Mouse (Mus musculus): ENCODE results near the gene Pard3. TPM values are rescaled to one million over a fixed set of nuclear protein-coding genes. Genes with fewer than 3 reads are reported as not detected.

Pard3 gene
- polyA plus RNA-seq, 2 experiments = 39.1 to 43.3 TPM

- Histone ChIP-seq H3K9ac (ENCODE audit: low read depth, low read length, severe bottlenecking) (no peak overlapping the region), H3K4me2 (replicated peaks; ENCODE audit: low read depth, low read length, severe bottlenecking) (no peak overlapping the region), H3K9me3 (ENCODE audit: control insufficient read depth, low read length) (no peaks in the 10 kb centered on the region), H3K27ac (replicated peaks; ENCODE audit: low read depth, low read length) (no peak overlapping the region), H3K27me3 (ENCODE audit: control insufficient read depth, insufficient read depth, low read length) (no peaks in the 10 kb centered on the region), H3K36me3 (ENCODE audit: control insufficient read depth, insufficient read depth, low read length) (no peaks in the 10 kb centered on the region), H3K4me1 (ENCODE audit: control insufficient read depth, insufficient read depth, low read length) (peaks cover 13% of the 10 kb centered on the region), H3K4me3 (replicated peaks; ENCODE audit: low read length) (no peak overlapping the region)
- no peak for TF ChIP-seq POLR2A (IDR thresholded peaks at IDR 0.05; ENCODE audit: borderline replicate concordance, extremely low read depth, insufficient read depth, insufficient read length)
- WGBS = 97% methylated on average over 1 of the region's 1 CpGs
- ATAC-seq (ENCODE audit: low FRiP score, low read depth) (no peak), DNase-seq (ENCODE audit: low spot score) (no peak)
Observed at GRCm38 (mm10) chr8:127331751-127332150, 268.1 kb downstream of the Pard3 start.

DNA sequence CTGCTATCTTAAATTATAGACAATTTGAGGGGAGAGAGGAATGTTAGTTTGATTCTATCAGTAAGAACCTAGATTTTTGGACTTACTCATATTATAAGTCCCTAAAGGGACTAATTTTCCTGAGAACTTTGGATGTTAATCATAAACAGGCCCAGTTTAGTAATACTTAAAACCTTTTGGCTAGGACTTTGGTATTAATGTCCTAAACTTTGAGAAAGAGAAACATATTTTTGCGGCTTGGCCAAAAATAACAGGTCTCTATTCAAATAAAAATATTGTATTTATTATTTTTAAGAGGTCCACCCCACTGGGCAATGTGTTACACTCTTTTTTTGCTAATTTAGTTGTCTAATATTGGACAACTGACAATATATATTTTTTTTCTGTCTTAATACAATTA, 271.5 kb downstream of the Pard3 start:
- 52% methylated on average over 1 of the region's 1 CpGs for whole genome bisulfite sequencing
- Histone ChIP-seq H3K4me2 (replicated peaks; ENCODE audit: low read depth, low read length, severe bottlenecking) (no peak overlapping the region), H3K27ac (replicated peaks; ENCODE audit: low read depth, low read length) (no peak overlapping the region), H3K9ac (ENCODE audit: low read depth, low read length, severe bottlenecking) (no peak overlapping the region), H3K4me3 (replicated peaks; ENCODE audit: low read length) (no peak overlapping the region), H3K9me3 (ENCODE audit: control insufficient read depth, low read length) (no peaks in the 10 kb centered on the region), H3K4me1 (ENCODE audit: control insufficient read depth, insufficient read depth, low read length) (peaks cover 10% of the 10 kb centered on the region), H3K27me3 (ENCODE audit: control insufficient read depth, insufficient read depth, low read length) (no peaks in the 10 kb centered on the region), H3K36me3 (ENCODE audit: control insufficient read depth, insufficient read depth, low read length) (no peaks in the 10 kb centered on the region)
- DNase-seq (ENCODE audit: low spot score) (peak; percentile 59), ATAC-seq (ENCODE audit: low FRiP score, low read depth) (no peak)
- no peak for TF ChIP-seq POLR2A (IDR thresholded peaks at IDR 0.05; ENCODE audit: borderline replicate concordance, extremely low read depth, insufficient read depth, insufficient read length)

- WGBS = 80% methylated on average over 11 of the region's 11 CpGs
- Histone ChIP-seq H3K4me1 (ENCODE audit: control insufficient read depth, insufficient read depth, low read length) (peaks cover 10% of the 10 kb centered on the region), H3K4me2 (replicated peaks; ENCODE audit: low read depth, low read length, severe bottlenecking) (no peak overlapping the region), H3K36me3 (ENCODE audit: control insufficient read depth, insufficient read depth, low read length) (no peaks in the 10 kb centered on the region), H3K27ac (replicated peaks; ENCODE audit: low read depth, low read length) (no peak overlapping the region), H3K27me3 (ENCODE audit: control insufficient read depth, insufficient read depth, low read length) (no peaks in the 10 kb centered on the region), H3K9me3 (ENCODE audit: control insufficient read depth, low read length) (no peaks in the 10 kb centered on the region), H3K9ac (ENCODE audit: low read depth, low read length, severe bottlenecking) (no peak overlapping the region), H3K4me3 (replicated peaks; ENCODE audit: low read length) (no peak overlapping the region)
- no peak for TF ChIP-seq POLR2A (IDR thresholded peaks at IDR 0.05; ENCODE audit: borderline replicate concordance, extremely low read depth, insufficient read depth, insufficient read length)
- DNase-seq (ENCODE audit: low spot score) (no peak), ATAC-seq (ENCODE audit: low FRiP score, low read depth) (no peak)
Observed at GRCm38 (mm10) chr8:127338183-127338582, 274.5 kb downstream of the Pard3 start.

DNA sequence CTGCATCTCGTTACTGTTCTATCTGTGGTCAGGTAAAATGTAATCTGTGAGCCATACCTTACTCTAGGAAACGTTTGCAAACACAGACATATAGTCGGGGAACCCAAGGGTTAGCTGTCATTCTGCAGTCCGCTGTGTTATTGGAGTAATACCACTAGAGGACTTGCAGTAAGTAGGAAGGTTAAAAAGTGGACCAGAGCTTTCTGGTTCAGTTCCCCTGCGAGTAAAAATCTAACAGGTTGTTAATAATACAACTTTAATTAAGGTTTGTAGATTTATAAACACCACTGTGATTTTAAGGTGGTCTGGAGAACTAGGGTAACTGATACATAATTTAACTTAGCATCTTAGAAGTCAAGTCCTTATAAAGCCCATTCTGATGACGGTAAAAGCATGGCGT, 277.4 kb downstream of the Pard3 start:
- WGBS = 80% methylated on average over 7 of the region's 7 CpGs
- Histone ChIP-seq H3K4me1 (ENCODE audit: control insufficient read depth, insufficient read depth, low read length) (no peaks in the 10 kb centered on the region), H3K4me3 (replicated peaks; ENCODE audit: low read length) (no peak overlapping the region), H3K9ac (ENCODE audit: low read depth, low read length, severe bottlenecking) (no peak overlapping the region), H3K4me2 (replicated peaks; ENCODE audit: low read depth, low read length, severe bottlenecking) (no peak overlapping the region), H3K9me3 (ENCODE audit: control insufficient read depth, low read length) (no peaks in the 10 kb centered on the region), H3K36me3 (ENCODE audit: control insufficient read depth, insufficient read depth, low read length) (no peaks in the 10 kb centered on the region), H3K27me3 (ENCODE audit: control insufficient read depth, insufficient read depth, low read length) (no peaks in the 10 kb centered on the region), H3K27ac (replicated peaks; ENCODE audit: low read depth, low read length) (no peak overlapping the region)
- ATAC-seq (ENCODE audit: low FRiP score, low read depth) (no peak), DNase-seq (ENCODE audit: low spot score) (no peak)
- TF ChIP-seq POLR2A (IDR thresholded peaks at IDR 0.05; ENCODE audit: borderline replicate concordance, extremely low read depth, insufficient read depth, insufficient read length) = no peak

GRCm38 (mm10) chr8:127343115-127343514, 279.4 kb downstream of the Pard3 start:
- DNase-seq (ENCODE audit: low spot score) (no peak), ATAC-seq (ENCODE audit: low FRiP score, low read depth) (no peak)
- no peak overlapping the region for H3K27ac ChIP-seq (replicated peaks; ENCODE audit: low read depth, low read length)
- WGBS = 83% methylated on average over 2 of the region's 2 CpGs
- H3K9me3 ChIP-seq (ENCODE audit: control insufficient read depth, low read length) = no peaks in the 10 kb centered on the region
- no peaks in the 10 kb centered on the region for H3K27me3 ChIP-seq (ENCODE audit: control insufficient read depth, insufficient read depth, low read length)
- no peak overlapping the region for H3K4me2 ChIP-seq (replicated peaks; ENCODE audit: low read depth, low read length, severe bottlenecking)
- H3K4me1 ChIP-seq (ENCODE audit: control insufficient read depth, insufficient read depth, low read length) = no peaks in the 10 kb centered on the region
- no peaks in the 10 kb centered on the region for H3K36me3 ChIP-seq (ENCODE audit: control insufficient read depth, insufficient read depth, low read length)
- H3K4me3 ChIP-seq (replicated peaks; ENCODE audit: low read length) = no peak overlapping the region
- H3K9ac ChIP-seq (ENCODE audit: low read depth, low read length, severe bottlenecking) = no peak overlapping the region
- no peak for TF ChIP-seq POLR2A (IDR thresholded peaks at IDR 0.05; ENCODE audit: borderline replicate concordance, extremely low read depth, insufficient read depth, insufficient read length)

DNA sequence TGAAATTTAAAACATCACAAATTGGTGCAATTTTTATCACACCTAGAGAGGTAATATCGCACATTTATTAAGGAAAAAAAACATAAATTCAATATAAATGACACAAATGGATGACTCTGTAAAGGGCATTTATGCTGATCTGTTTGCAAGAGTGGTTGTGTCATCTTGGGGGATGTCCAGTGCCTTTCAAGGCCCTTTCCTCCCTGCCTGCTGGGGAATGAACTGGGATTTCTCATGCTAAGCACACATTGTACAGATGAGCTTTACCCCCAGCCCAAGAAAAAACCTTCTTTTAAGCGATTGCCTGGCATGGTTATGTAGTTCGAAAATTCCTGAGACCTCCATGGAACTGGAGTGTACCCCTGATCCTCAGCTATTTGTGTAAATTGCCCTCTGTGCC, 280.7 kb downstream of the Pard3 start:
- Histone ChIP-seq H3K9ac (ENCODE audit: low read depth, low read length, severe bottlenecking) (no peak overlapping the region), H3K9me3 (ENCODE audit: control insufficient read depth, low read length) (no peaks in the 10 kb centered on the region), H3K4me2 (replicated peaks; ENCODE audit: low read depth, low read length, severe bottlenecking) (no peak overlapping the region), H3K4me3 (replicated peaks; ENCODE audit: low read length) (no peak overlapping the region), H3K4me1 (ENCODE audit: control insufficient read depth, insufficient read depth, low read length) (no peaks in the 10 kb centered on the region), H3K36me3 (ENCODE audit: control insufficient read depth, insufficient read depth, low read length) (no peaks in the 10 kb centered on the region), H3K27me3 (ENCODE audit: control insufficient read depth, insufficient read depth, low read length) (no peaks in the 10 kb centered on the region), H3K27ac (replicated peaks; ENCODE audit: low read depth, low read length) (no peak overlapping the region)
- no peak for ATAC-seq (ENCODE audit: low FRiP score, low read depth)
- WGBS = 77% methylated on average over 3 of the region's 3 CpGs
- no peak for DNase-seq (ENCODE audit: low spot score)
- TF ChIP-seq POLR2A (IDR thresholded peaks at IDR 0.05; ENCODE audit: borderline replicate concordance, extremely low read depth, insufficient read depth, insufficient read length) = no peak
